Mouse (Mus musculus) retina, adult 2 months (tissue): ENCODE measurements around the gene Cxcl17.

Experiments used
- DNase-seq: peaks from one replicate; pipeline ENCODE4 v3.0.0-alpha.2; 2012; ENCODE audit warnings: low read depth, low spot score

The Cxcl17 gene

DNA sequence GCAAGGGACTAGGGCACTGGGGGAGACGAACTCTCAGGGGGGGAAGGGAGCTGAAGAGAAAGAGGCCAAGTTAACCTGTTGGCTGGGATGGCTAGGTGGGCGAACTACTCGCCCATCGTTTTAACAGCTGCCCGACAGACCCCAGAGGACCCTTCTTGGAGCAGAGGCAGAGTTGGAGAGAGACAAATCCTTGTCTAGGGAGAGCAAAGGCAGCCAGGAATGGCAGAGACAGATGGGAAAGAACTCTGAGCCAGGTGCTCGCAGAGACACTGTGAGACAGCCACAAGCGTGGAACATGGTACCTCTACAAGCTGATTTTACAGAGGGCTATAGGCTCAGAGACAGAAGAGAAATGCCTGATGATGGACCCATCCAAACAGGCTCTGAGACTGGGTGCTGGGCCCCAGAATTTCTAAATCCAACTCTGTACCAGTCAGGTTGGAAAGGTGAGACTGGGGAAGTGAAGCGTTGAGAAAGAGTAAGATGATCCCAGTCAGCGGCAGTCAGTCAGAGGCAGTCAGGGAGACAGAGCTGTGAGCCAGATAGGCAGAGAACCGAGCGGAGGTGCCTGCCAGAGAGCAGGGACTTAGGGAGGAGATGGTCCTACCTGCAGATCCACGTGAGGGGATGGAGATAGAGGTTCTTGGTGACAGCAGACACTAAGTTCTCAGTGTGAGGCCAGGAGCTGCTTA lies 43.5 kb downstream of the Cxcl17 start, which contains the start of gene Cnfn:
Gene Cnfn, minus strand, starts transcription at position 667 of the 692 bp plus-strand sequence.
- no peak for DNase-seq

DNA sequence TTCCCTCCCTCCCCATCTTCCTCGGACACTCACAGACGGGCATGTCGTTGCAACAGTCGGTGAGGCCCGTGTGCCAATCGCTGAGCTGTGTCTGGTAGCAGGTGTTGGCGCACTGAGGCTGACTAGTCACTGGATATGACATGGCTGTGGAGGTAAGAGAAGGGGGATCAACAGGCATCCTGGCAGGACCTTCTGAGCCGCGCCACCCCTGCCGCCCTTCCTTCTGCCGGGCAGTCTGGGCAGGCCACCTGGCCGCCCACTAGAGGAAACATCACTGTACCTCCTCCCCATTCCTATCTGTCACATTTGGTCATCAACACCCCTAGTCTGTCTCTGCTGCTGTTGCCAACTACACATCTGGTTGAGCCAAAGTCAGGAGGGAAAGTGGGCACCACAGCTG lies 44.4 kb downstream of the Cxcl17 start:
- no peak for DNase-seq

DNA sequence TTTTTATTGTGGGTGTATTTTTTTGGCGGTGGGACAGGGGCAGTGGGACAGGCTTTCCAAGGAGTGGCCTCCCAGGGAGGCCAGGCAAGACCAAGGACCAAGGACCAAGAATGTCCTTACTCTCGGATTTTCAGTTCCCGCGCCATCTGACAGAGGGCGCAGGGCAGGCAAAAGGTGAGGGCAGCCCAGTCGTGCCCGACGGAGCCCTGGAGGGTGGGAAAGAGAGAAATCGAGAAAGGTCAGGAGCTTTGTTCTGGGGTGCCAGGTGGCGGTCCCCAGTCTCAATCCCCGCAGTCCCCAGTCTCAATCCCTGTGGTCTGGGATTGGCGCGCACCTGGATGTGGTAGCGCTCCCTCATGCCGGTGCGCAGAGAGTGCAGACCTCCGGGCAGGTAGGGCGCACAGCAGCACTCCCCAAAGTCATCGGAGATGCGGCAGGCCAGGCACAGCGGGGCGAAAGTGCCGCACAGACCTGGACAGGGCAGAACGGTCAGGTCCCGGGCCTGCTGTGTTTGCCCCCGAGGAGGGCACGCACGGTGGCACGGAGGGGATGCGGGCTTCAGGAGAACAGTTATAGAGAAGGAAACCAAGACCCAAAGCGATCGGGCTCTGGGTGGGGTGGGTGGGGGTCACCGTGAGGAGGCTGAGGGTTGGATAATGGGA lies 44.9 kb downstream of the Cxcl17 start:
- no peak for DNase-seq

DNA sequence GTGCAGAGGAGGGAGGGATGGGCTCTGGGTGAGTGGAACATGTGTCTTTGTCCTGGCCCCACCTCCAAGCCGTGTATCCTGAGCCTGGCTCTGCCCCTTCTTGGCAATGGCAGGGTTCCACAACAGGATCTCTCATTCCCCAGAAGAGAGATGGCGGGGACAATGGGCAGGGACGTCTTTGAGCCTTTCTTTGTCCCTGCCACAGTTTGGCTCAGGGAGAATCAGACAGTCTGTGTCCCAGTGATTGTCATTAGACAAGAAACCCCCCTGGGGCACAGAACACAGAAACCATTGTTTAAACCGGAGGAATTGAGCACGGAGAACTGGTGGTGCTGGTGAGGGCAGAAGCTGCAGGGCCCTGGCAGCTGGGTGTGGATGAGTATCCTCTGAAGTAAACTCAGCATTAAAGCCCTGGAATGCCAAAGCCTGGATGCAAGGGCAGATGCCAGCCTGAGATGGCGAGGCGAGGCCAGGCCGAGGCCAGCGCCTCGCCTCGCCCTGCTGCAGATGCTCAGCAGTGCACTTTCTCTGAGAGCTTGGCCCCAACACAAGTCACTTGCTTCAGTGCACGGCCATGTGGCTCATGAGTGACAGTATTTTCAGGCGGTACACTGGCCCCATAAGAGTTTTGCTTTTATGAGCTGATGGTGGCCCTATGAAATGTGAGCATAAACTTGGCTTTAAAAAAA lies 46.6 kb downstream of the Cxcl17 start:
- no peak for DNase-seq

DNA sequence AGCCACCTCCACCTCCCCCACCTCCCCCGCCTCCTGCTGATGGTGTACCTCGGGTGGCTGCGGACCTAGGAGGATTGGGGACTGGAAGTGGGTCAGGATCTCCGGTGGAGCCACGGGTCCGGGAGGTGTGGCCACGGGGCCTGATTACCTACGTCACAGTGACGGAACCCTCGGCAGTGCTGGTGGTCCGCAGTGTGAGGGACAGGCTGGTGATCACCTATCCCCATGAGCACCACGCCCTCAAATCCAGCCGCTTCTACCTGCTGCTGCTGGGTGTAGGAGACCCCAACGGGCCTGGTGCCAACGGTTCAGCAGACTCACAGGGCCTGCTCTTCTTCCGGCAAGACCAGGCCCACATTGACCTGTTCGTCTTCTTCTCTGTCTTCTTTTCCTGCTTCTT lies 49.1 kb downstream of the Cxcl17 start:
- no peak for DNase-seq

DNA sequence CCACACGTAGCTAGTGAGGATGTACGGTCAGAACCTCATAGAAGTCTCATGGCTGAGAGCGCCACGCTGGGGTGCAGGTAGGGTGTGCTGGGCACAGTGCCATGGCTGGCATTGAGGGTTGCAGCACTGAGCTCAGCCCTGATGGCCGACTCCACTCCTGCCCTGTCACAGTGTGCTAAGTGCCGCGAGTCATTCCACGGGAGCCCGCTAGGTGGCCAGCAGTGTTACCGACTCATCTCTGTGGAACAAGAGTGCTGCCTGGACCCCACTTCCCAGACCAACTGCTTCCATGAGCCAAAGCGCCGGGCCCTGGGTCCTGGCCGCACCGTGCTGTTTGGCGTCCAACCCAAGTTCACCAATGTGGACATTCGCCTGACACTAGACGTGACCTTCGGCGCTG lies 49.5 kb downstream of the Cxcl17 start:
- no peak for DNase-seq

DNA sequence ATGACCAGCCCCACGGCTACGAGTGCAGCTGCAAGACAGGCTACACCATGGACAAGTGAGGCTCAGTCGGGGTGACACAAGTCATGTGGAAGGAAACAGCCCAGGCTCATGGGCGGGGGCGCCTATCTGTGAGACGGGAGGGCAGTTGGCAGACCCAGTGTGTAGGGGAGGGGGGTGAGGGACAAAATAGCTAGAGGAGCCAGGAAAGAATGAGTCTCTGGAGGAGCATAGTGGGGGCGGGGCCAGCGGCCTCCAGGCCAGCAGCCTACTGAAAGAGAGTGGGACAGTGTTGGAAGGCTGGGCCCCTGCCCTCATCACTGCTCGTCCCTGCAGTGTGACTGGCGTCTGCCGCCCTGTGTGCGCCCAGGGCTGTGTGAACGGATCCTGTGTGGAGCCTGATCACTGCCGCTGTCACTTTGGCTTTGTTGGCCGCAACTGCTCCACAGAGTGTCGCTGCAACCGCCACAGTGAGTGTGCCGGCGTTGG lies 53.9 kb downstream of the Cxcl17 start:
- peak; percentile 15 for DNase-seq
